Mouse (Mus musculus) limb, embryonic 15.5 days (tissue): Measurements from ENCODE around the gene Ccl1. TPM values are rescaled to one million over a fixed set of nuclear protein-coding genes. Genes with fewer than 3 reads are reported as not detected.

ENCODE experiments used
- ATAC-seq: fragments of 200-750 bp; cut with Nextera tagmentation; 2 replicates; pipeline ENCODE4 v1.8.0; 2017; ENCODE audit warnings: low read depth, moderate TSS enrichment; ENCODE audit not compliant: insufficient number of reproducible peaks, low FRiP score, low TSS enrichment
- H3K27ac ChIP-seq: fragments of 300-500 bp; sonication (generic); 2 replicates; pipeline ENCODE4 v1.5.1; 2015; ENCODE audit warnings: moderate library complexity, mild to moderate bottlenecking, inconsistent platforms
- H3K27me3 ChIP-seq: fragments of 300-500 bp; sonication (generic); 2 replicates; pipeline ENCODE4 v1.6.1; 2015; ENCODE audit warnings: inconsistent platforms
- H3K36me3 ChIP-seq: fragments of 300-500 bp; sonication (generic); 2 replicates; pipeline ENCODE4 v1.6.1; 2015; ENCODE audit warnings: inconsistent platforms
- H3K4me1 ChIP-seq: fragments of 300-500 bp; sonication (generic); 2 replicates; pipeline ENCODE4 v1.6.1; 2015; ENCODE audit warnings: inconsistent platforms
- H3K4me2 ChIP-seq: fragments of 300-500 bp; sonication (generic); 2 replicates; pipeline ENCODE4 v1.6.1; 2015; ENCODE audit warnings: mild to moderate bottlenecking, inconsistent platforms
- H3K4me3 ChIP-seq: fragments of 300-500 bp; sonication (generic); 2 replicates; pipeline ENCODE4 v1.5.1; 2015; ENCODE audit warnings: mild to moderate bottlenecking, inconsistent platforms
- H3K9ac ChIP-seq: fragments of 300-500 bp; sonication (generic); 2 replicates; pipeline ENCODE4 v1.6.1; 2015; ENCODE audit warnings: inconsistent platforms
- H3K9me3 ChIP-seq: fragments of 300-500 bp; sonication (generic); 2 replicates; pipeline ENCODE4 v1.6.1; 2016; ENCODE audit warnings: inconsistent platforms
- WGBS: fragments of 180-500 bp; shearing (Covaris S2); methylation state at CpG from one replicate; pipeline ENCODE4 v1.1.7; 2015; 5-methylcytosine and 5-hydroxymethylcytosine counted together
- polyA plus RNA-seq: library from polyadenylated mRNA; unstranded; fragments of >200 nt; fragmentation: Nextera tagmentation; extraction: Ambion mirVana; gene quantifications from 2 replicates; pipeline ENCODE4 v1.2.1, GENCODE M21; 2015

Gene Ccl1
- polyA plus RNA-seq, 1 experiment from 2014 or later, result not detected

GRCm38 (mm10) chr11:82253421-82253820 lies 52.1 kb downstream of the Ccl1 start:
- Histone ChIP-seq H3K9me3 (no peaks in the 10 kb centered on the region), H3K4me1 (no peaks in the 10 kb centered on the region), H3K27ac (no peak overlapping the region), H3K4me3 (no peak overlapping the region), H3K9ac (no peak overlapping the region), H3K4me2 (no peak overlapping the region), H3K36me3 (no peaks in the 10 kb centered on the region), H3K27me3 (0 out of 2 replicates have a peak, but pooled peaks cover 6% of the 10 kb centered on the region)
- ATAC-seq, result no peak
- 29% methylated on average over 4 of the region's 4 CpGs for WGBS

- H3K4me2 ChIP-seq, result no peak overlapping the region
- no peaks in the 10 kb centered on the region for H3K9me3 ChIP-seq
- no peak overlapping the region for H3K9ac ChIP-seq
- no peaks in the 10 kb centered on the region for H3K4me1 ChIP-seq
- no peaks in the 10 kb centered on the region for H3K36me3 ChIP-seq
- 0 out of 2 replicates have a peak, but pooled peaks cover 6% of the 10 kb centered on the region for H3K27me3 ChIP-seq
- 68% methylated on average over 6 of the region's 6 CpGs for WGBS
- H3K27ac ChIP-seq, result no peak overlapping the region
- H3K4me3 ChIP-seq, result no peak overlapping the region
- no peak for ATAC-seq
These were observed 54.2 kb downstream of the Ccl1 start for GRCm38 (mm10) chr11:82251251-82251650.

- Histone ChIP-seq H3K36me3 (no peaks in the 10 kb centered on the region), H3K4me1 (no peaks in the 10 kb centered on the region), H3K27me3 (no peaks in the 10 kb centered on the region), H3K9me3 (no peaks in the 10 kb centered on the region), H3K9ac (no peak overlapping the region), H3K27ac (no peak overlapping the region), H3K4me2 (no peak overlapping the region), H3K4me3 (no peak overlapping the region)
- ATAC-seq, result no peak
- WGBS, result 82% methylated on average over 6 of the region's 6 CpGs
These were observed 55.5 kb downstream of the Ccl1 start for GRCm38 (mm10) chr11:82249945-82250344.

- Histone ChIP-seq H3K4me1 (no peaks in the 10 kb centered on the region), H3K9me3 (no peaks in the 10 kb centered on the region), H3K27ac (no peak overlapping the region), H3K4me3 (no peak overlapping the region), H3K36me3 (no peaks in the 10 kb centered on the region), H3K9ac (no peak overlapping the region), H3K27me3 (peaks cover 32% of the 10 kb centered on the region), H3K4me2 (no peak overlapping the region)
- no peak for ATAC-seq
- WGBS, result 49% methylated on average over 5 of the region's 5 CpGs
These were observed 68.1 kb downstream of the Ccl1 start for GRCm38 (mm10) chr11:82237439-82237838.

- Histone ChIP-seq H3K9me3 (no peaks in the 10 kb centered on the region), H3K9ac (no peak overlapping the region)
- no peak for ATAC-seq
These were observed 69.8 kb downstream of the Ccl1 start for GRCm38 (mm10) chr11:82235551-82236207.

GRCm38 (mm10) chr11:82233991-82234390 lies 71.5 kb downstream of the Ccl1 start:
- Histone ChIP-seq H3K27ac (no peak overlapping the region), H3K27me3 (peaks cover 44% of the 10 kb centered on the region), H3K36me3 (no peaks in the 10 kb centered on the region), H3K4me1 (no peaks in the 10 kb centered on the region), H3K9ac (no peak overlapping the region), H3K9me3 (no peaks in the 10 kb centered on the region), H3K4me2 (no peak overlapping the region), H3K4me3 (no peak overlapping the region)
- no peak for ATAC-seq
- 55% methylated on average over 6 of the region's 6 CpGs for WGBS

More at GRCm38 (mm10) chr11:82235551-82236207, 69.8 kb downstream of the Ccl1 start:
- Histone ChIP-seq H3K27me3 (peaks cover 43% of the 10 kb centered on the region), H3K27ac (no peak overlapping the region), H3K4me3 (no peak overlapping the region), H3K4me1 (no peaks in the 10 kb centered on the region), H3K36me3 (no peaks in the 10 kb centered on the region), H3K4me2 (no peak overlapping the region)
- WGBS, result 34% methylated on average over 2 of the region's 2 CpGs

GRCm38 (mm10) chr11:82226976-82227375 lies 78.5 kb downstream of the Ccl1 start:
- Histone ChIP-seq H3K9me3 (no peaks in the 10 kb centered on the region), H3K4me3 (no peak overlapping the region), H3K4me2 (no peak overlapping the region), H3K9ac (no peak overlapping the region), H3K36me3 (no peaks in the 10 kb centered on the region), H3K27ac (no peak overlapping the region), H3K27me3 (0 out of 2 replicates have a peak, but pooled peaks cover 9% of the 10 kb centered on the region), H3K4me1 (no peaks in the 10 kb centered on the region)
- WGBS, result 48% methylated on average over 9 of the region's 9 CpGs
- no peak for ATAC-seq

- no peaks in the 10 kb centered on the region for H3K36me3 ChIP-seq
- H3K4me2 ChIP-seq, result no peak overlapping the region
- 61% methylated on average over 8 of the region's 8 CpGs for WGBS
- no peaks in the 10 kb centered on the region for H3K9me3 ChIP-seq
- H3K9ac ChIP-seq, result no peak overlapping the region
- no peak overlapping the region for H3K4me3 ChIP-seq
- no peaks in the 10 kb centered on the region for H3K4me1 ChIP-seq
- 0 out of 2 replicates have a peak, but pooled peaks cover 4% of the 10 kb centered on the region for H3K27me3 ChIP-seq
- H3K27ac ChIP-seq, result no peak overlapping the region
- no peak for ATAC-seq
These were observed 79.6 kb downstream of the Ccl1 start for GRCm38 (mm10) chr11:82225936-82226335.

- H3K4me1 ChIP-seq, result no peaks in the 10 kb centered on the region
- H3K9me3 ChIP-seq, result no peaks in the 10 kb centered on the region
- H3K27ac ChIP-seq, result no peak overlapping the region
- 34% methylated on average over 2 of the region's 2 CpGs for WGBS
- no peak overlapping the region for H3K4me3 ChIP-seq
- no peaks in the 10 kb centered on the region for H3K36me3 ChIP-seq
- H3K9ac ChIP-seq, result no peak overlapping the region
- H3K27me3 ChIP-seq, result no peaks in the 10 kb centered on the region
- ATAC-seq, result no peak
- H3K4me2 ChIP-seq, result no peak overlapping the region
These were observed 89.0 kb downstream of the Ccl1 start for GRCm38 (mm10) chr11:82216531-82216930.

- H3K9ac ChIP-seq, result no peak overlapping the region
- H3K4me2 ChIP-seq, result no peak overlapping the region
- no peak overlapping the region for H3K27ac ChIP-seq
- no peak overlapping the region for H3K4me3 ChIP-seq
- no peaks in the 10 kb centered on the region for H3K36me3 ChIP-seq
- WGBS, result 67% methylated on average over 4 of the region's 4 CpGs
- no peaks in the 10 kb centered on the region for H3K4me1 ChIP-seq
- H3K9me3 ChIP-seq, result no peaks in the 10 kb centered on the region
- no peak for ATAC-seq
- no peaks in the 10 kb centered on the region for H3K27me3 ChIP-seq
These were observed 91.1 kb downstream of the Ccl1 start for GRCm38 (mm10) chr11:82214405-82214804.

GRCm38 (mm10) chr11:82206960-82207488 lies 98.5 kb downstream of the Ccl1 start:
- Histone ChIP-seq H3K4me1 (no peaks in the 10 kb centered on the region), H3K27me3 (no peaks in the 10 kb centered on the region; the same call in 1 of the 2 replicates), H3K36me3 (no peaks in the 10 kb centered on the region), H3K9me3 (no peaks in the 10 kb centered on the region), H3K4me2 (no peak overlapping the region), H3K4me3 (no peak overlapping the region), H3K27ac (no peak overlapping the region), H3K9ac (no peak overlapping the region)
- no peak for ATAC-seq
- whole genome bisulfite sequencing, result 92% methylated on average over 2 of the region's 2 CpGs

GRCm38 (mm10) chr11:82205221-82205620 lies 100.3 kb downstream of the Ccl1 start:
- 87% methylated on average over 6 of the region's 6 CpGs for WGBS
- ATAC-seq, result no peak
- no peak overlapping the region for H3K27ac ChIP-seq
- H3K4me3 ChIP-seq, result no peak overlapping the region
- H3K4me2 ChIP-seq, result no peak overlapping the region
- no peaks in the 10 kb centered on the region; the same call in 1 of the 2 replicates for H3K27me3 ChIP-seq
- H3K4me1 ChIP-seq, result no peaks in the 10 kb centered on the region
- no peaks in the 10 kb centered on the region for H3K9me3 ChIP-seq
- no peaks in the 10 kb centered on the region for H3K36me3 ChIP-seq
- no peak overlapping the region for H3K9ac ChIP-seq
